ENCODE assay signal across 8 mouse cellular contexts in genomic region chr11:113747725-113748380, GRCm38 (mm10). TPM values are rescaled to one million over a fixed set of nuclear protein-coding genes. Genes with fewer than 3 reads are reported as not detected.
DNase-seq lines count a peak whose midpoint lies in the region; ATAC-seq and TF ChIP-seq lines count a peak whose summit lies in the region.

No protein-coding gene starts in this region.

- no peak for DNase-seq in retina, postnatal 1 day
- DNase-seq in adrenal gland, adult 8-10 months, result no peak

- H3K4me3 ChIP-seq in erythroblast, embryonic 14.5 days (replicated peaks), result peak overlapping the region; percentile 90
- H3K4me3 ChIP-seq in megakaryocyte, embryonic 14.5 days (replicated peaks), result peak overlapping the region; percentile 86
- peak overlapping the region; percentile 69; the same call in 1 of the 2 replicates for H3K4me3 ChIP-seq in intestine, postnatal 0 days (ENCODE audit: low read depth, low read length)
- H3K4me3 ChIP-seq in stomach, embryonic 15.5 days (replicated peaks), result peak overlapping the region; percentile 90; the same call in 1 of the 2 replicates

- H3K9ac ChIP-seq in intestine, postnatal 0 days (ENCODE audit: low read depth, low read length), result peak overlapping the region; percentile 69; the same call in 1 of the 2 replicates
- no peak overlapping the region for H3K9ac ChIP-seq in stomach, embryonic 15.5 days

- no peak for TF ChIP-seq CTCF in intestine, postnatal 0 days (IDR thresholded peaks at IDR 0.05; ENCODE audit: low read depth)

- no peaks in the 10 kb centered on the region for H3K27me3 ChIP-seq in erythroblast, embryonic 14.5 days (ENCODE audit: control insufficient read depth)
- peaks cover 15% of the 10 kb centered on the region for H3K27me3 ChIP-seq in megakaryocyte, embryonic 14.5 days (replicated peaks)
- no peaks in the 10 kb centered on the region for H3K27me3 ChIP-seq in intestine, postnatal 0 days (replicated peaks; ENCODE audit: control insufficient read depth, insufficient read depth, low read length)
- H3K27me3 ChIP-seq in stomach, embryonic 15.5 days (replicated peaks), result no peaks in the 10 kb centered on the region

- peaks cover 73% of the 10 kb centered on the region for H3K4me1 ChIP-seq in erythroblast, embryonic 14.5 days (ENCODE audit: control insufficient read depth)
- peaks cover 72% of the 10 kb centered on the region for H3K4me1 ChIP-seq in megakaryocyte, embryonic 14.5 days
- peaks cover 17% of the 10 kb centered on the region; the same call in 1 of the 2 replicates for H3K4me1 ChIP-seq in intestine, postnatal 0 days (replicated peaks; ENCODE audit: control insufficient read depth, insufficient read depth, low read length)
- peaks cover 37% of the 10 kb centered on the region for H3K4me1 ChIP-seq in stomach, embryonic 15.5 days

- 58% methylated on average over 11 of the region's 11 CpGs for WGBS in intestine, postnatal 0 days
- 69% methylated on average over 11 of the region's 11 CpGs for WGBS in stomach, embryonic 15.5 days

- H3K4me2 ChIP-seq in intestine, postnatal 0 days (replicated peaks; ENCODE audit: low read depth), result peak overlapping the region; percentile 87
- peak overlapping the region; percentile 84 for H3K4me2 ChIP-seq in stomach, embryonic 15.5 days

- peaks cover 9% of the 10 kb centered on the region for H3K9me3 ChIP-seq in erythroblast, embryonic 14.5 days (ENCODE audit: control insufficient read depth, low read length)
- H3K9me3 ChIP-seq in megakaryocyte, embryonic 14.5 days, result peaks cover 8% of the 10 kb centered on the region
- no peaks in the 10 kb centered on the region for H3K9me3 ChIP-seq in intestine, postnatal 0 days (ENCODE audit: control insufficient read depth)
- H3K9me3 ChIP-seq in stomach, embryonic 15.5 days, result no peaks in the 10 kb centered on the region

- H3K36me3 ChIP-seq in erythroblast, embryonic 14.5 days (ENCODE audit: control insufficient read depth), result peaks cover 58% of the 10 kb centered on the region
- H3K36me3 ChIP-seq in megakaryocyte, embryonic 14.5 days (replicated peaks; ENCODE audit: low read length), result peaks cover 6% of the 10 kb centered on the region
- H3K36me3 ChIP-seq in intestine, postnatal 0 days (ENCODE audit: control insufficient read depth, insufficient read depth), result no peaks in the 10 kb centered on the region; the same call in 1 of the 2 replicates
- H3K36me3 ChIP-seq in stomach, embryonic 15.5 days, result 0 out of 2 replicates have a peak, but pooled peaks cover 15% of the 10 kb centered on the region

- ATAC-seq in erythroblast, adult 5-6 weeks (replicated peaks; ENCODE audit: low FRiP score, poor library complexity, severe bottlenecking), result no peak
- ATAC-seq in megakaryocyte, adult 5-6 weeks (ENCODE audit: poor library complexity, severe bottlenecking), result no peak
- ATAC-seq in intestine, postnatal 0 days, result no peak
- ATAC-seq in stomach, embryonic 15.5 days (ENCODE audit: insufficient read depth, low FRiP score, low read depth), result no peak

- H3K27ac ChIP-seq in intestine, postnatal 0 days (ENCODE audit: low read depth, low read length), result peak overlapping the region; percentile 87
- peak overlapping the region; percentile 52; the same call in 1 of the 2 replicates for H3K27ac ChIP-seq in stomach, embryonic 15.5 days

RNA-seq across cellular contexts. Expression of gene Cdc42ep4, which starts 3.8 kb away (rescaled TPM):
- polyA plus RNA-seq in erythroblast, embryonic 14.5 days (2012), result 7.3 and 8.3 TPM in 2 replicates
- 4.4 and 5.0 TPM in 2 replicates for total RNA-seq in erythroblast, adult 5-6 weeks (2015; ENCODE audit: low replicate concordance)
- 6.7 and 9.9 TPM in 2 replicates for total RNA-seq in erythroblast, adult 5-6 weeks (2017; ENCODE audit: low replicate concordance)
- polyA plus RNA-seq in megakaryocyte, embryonic 14.5 days (2012; ENCODE audit: insufficient read depth, low replicate concordance), result 2.9 and 9.4 TPM in 2 replicates
- 14.0 and 20.1 TPM in 2 replicates for total RNA-seq in megakaryocyte, adult 5-6 weeks (2015)
- total RNA-seq in megakaryocyte, adult 5-6 weeks (2017), result 26.9 and 27.8 TPM in 2 replicates
- polyA plus RNA-seq in intestine, postnatal 0 days (2015; fragmentation: Nextera tagmentation; extraction: Ambion mirVana), result 30.2 and 33.0 TPM in 2 replicates
- 51.6 and 59.6 TPM in 2 replicates for polyA plus RNA-seq in stomach, embryonic 15.5 days (2015; fragmentation: Nextera tagmentation; extraction: Ambion mirVana)
- total RNA-seq in adrenal gland, adult 8-10 months (2022), result 100 to 1,000 TPM in 2 of 4 experiments, 10 to 100 TPM in 2; 90.2 to 151 (median 111) TPM

RNA-seq across cellular contexts. Expression of gene Cpsf4l, which starts 38.0 kb away (rescaled TPM):
- polyA plus RNA-seq in erythroblast, embryonic 14.5 days (2012), result not detected in 2 replicates
- not detected in 2 replicates for total RNA-seq in erythroblast, adult 5-6 weeks (2015; ENCODE audit: low replicate concordance)
- total RNA-seq in erythroblast, adult 5-6 weeks (2017; ENCODE audit: low replicate concordance), result not detected in 2 replicates
- not detected in 2 replicates for polyA plus RNA-seq in megakaryocyte, embryonic 14.5 days (2012; ENCODE audit: insufficient read depth, low replicate concordance)
- total RNA-seq in megakaryocyte, adult 5-6 weeks (2015), result not detected in 2 replicates
- total RNA-seq in megakaryocyte, adult 5-6 weeks (2017), result not detected in 2 replicates
- polyA plus RNA-seq in intestine, postnatal 0 days (2015; fragmentation: Nextera tagmentation; extraction: Ambion mirVana), result not detected in 2 replicates
- 0.23 and 0.42 TPM in 2 replicates for polyA plus RNA-seq in stomach, embryonic 15.5 days (2015; fragmentation: Nextera tagmentation; extraction: Ambion mirVana)
- total RNA-seq in adrenal gland, adult 8-10 months (2022), result under 1 TPM; 0.43 to 1.00 (median 0.75) TPM
